Mouse (Mus musculus) olfactory bulb, adult 2 months (tissue): ENCODE data around the gene Zbp1. TPM values are rescaled to one million over a fixed set of nuclear protein-coding genes. Genes with fewer than 3 reads are reported as not detected.

Experiments
- H3K27ac ChIP-seq: fragments of 200-500 bp; 2 replicates; pipeline ENCODE4 v1.5.1; 2012; ENCODE audit warnings: low read depth, low read length; ENCODE audit not compliant: insufficient read depth
- H3K4me1 ChIP-seq: fragments of 200-500 bp; 2 replicates; pipeline ENCODE4 v1.6.1; 2012; ENCODE audit warnings: low read length; ENCODE audit not compliant: control insufficient read depth, insufficient read depth
- H3K4me3 ChIP-seq: fragments of 200-500 bp; 2 replicates; pipeline ENCODE4 v1.5.1; 2012; ENCODE audit warnings: mild to moderate bottlenecking, low read depth, low read length, moderate library complexity; ENCODE audit not compliant: insufficient read depth
- CTCF ChIP-seq: fragments of 200-500 bp; IDR thresholded peaks from 2 replicates; pipeline ENCODE4 v1.5.1; 2012; ENCODE audit warnings: low read depth, mild to moderate bottlenecking, low read length, moderate library complexity; ENCODE audit not compliant: insufficient read depth
- POLR2A ChIP-seq: fragments of 200-500 bp; IDR thresholded peaks from 2 replicates; pipeline ENCODE4 v1.6.1; 2012; ENCODE audit warnings: mild to moderate bottlenecking, low read depth, low read length, moderate library complexity; ENCODE audit not compliant: insufficient read depth
- WGBS: fragments of 180-500 bp; shearing (Covaris S2); methylation state at CpG from one replicate; pipeline ENCODE4 v1.1.7; 2018; 5-methylcytosine and 5-hydroxymethylcytosine counted together
- polyA plus RNA-seq: library from polyadenylated mRNA; stranded (reverse); fragments of >200 nt; gene quantifications from 2 replicates; pipeline ENCODE4 v1.2.4, GENCODE M21; 2012; ENCODE audit warnings: low replicate concordance; ENCODE audit not compliant: missing spikeins, insufficient read depth, insufficient read length

Gene Zbp1
- polyA plus RNA-seq, 1 experiment: not detected

DNA sequence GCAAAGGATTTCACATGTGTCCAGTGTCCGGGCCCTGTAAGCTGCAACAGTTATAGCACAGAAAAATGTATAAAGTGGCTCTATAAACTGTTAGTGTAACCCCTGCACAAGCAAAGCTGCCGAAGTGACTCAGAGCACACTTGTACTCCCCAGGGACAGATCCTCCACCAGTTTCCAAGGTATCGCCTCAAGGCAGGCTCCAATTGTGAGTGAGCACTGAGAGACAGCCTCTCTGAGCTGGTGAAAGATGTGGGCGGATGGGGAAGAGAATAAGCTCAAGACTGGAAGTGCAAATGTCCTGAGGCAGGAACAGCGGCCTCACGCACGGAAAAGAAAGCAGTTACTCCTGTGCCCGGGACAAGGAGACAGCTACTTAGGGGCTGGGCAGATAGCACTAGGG, 31.2 kb upstream of the Zbp1 start:
- Histone ChIP-seq H3K4me1 (peaks cover 79% of the 10 kb centered on the region), H3K4me3 (no peak overlapping the region), H3K27ac (no peak overlapping the region; the same call in 1 of the 2 replicates)
- WGBS: 70% methylated on average over 8 of the region's 8 CpGs
- TF ChIP-seq CTCF: no peak
- TF ChIP-seq POLR2A: no peak

DNA sequence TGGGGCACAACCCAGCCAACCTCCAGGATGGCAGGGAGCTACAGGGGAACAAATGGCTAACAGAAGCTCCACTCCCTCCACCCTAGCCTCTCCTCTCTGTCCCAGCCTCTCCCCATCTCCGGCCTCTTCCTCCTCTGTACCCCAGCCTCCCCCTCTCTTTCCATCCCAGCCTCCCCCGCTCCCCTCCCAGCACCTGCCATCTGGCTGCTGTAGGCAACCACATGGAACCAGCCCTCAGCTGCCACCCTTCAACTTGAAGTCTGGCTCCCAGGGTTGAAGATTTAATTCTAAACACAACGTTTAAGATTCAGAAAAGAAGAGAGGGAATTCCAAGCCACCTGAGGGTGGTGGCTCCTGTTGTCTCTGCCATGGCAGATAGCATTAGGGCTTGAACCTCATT, 30.7 kb upstream of the Zbp1 start:
- H3K4me3 ChIP-seq: no peak overlapping the region
- peaks cover 73% of the 10 kb centered on the region for H3K4me1 ChIP-seq
- no peak overlapping the region; the same call in 1 of the 2 replicates for H3K27ac ChIP-seq
- TF ChIP-seq POLR2A (no peak), CTCF (no peak)
- WGBS: 34% methylated on average over 3 of the region's 3 CpGs

DNA sequence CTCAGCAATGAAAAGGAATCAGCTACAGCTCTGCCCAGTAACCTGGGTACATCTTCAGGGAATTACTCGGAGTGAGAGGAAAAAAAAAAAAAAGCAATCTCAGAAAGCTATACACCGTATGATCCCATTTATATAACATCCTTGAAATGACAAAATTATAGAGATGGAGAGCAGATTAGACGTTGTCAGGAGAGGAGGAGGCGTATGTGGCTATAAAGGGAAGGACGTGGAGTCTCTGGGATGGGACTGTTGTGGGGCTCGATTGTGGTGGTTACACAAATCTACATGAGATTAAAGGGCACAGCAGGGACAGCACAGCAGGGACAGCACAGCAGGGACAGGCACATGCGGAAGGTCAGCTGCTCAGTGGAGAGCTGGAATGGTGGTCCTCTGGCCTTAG, 30.1 kb upstream of the Zbp1 start:
- 50% methylated on average over 7 of the region's 7 CpGs for WGBS
- no peak overlapping the region for H3K4me3 ChIP-seq
- H3K27ac ChIP-seq: no peak overlapping the region
- TF ChIP-seq CTCF (no peak), POLR2A (no peak)
- H3K4me1 ChIP-seq: peaks cover 71% of the 10 kb centered on the region

DNA sequence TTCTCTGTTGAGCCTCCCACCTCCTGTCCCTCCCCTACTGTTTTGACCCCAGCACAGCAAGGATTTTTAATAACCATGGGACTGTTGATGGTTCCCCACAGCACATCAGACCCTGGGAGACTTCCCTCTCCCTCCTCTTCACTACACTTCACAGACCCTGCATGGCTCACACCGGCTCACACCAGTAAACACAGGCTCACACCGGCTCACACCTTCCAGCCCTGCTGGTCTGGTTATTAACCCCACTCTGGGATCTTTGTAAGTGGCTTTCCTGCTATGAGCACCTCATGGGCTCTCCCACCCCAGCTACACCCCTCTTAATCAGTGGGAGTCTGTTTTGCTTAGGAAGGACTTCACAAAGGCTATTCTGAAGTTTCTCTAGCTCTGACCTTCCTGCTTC, 29.2 kb upstream of the Zbp1 start:
- TF ChIP-seq CTCF: no peak
- no peak for TF ChIP-seq POLR2A
- WGBS: 59% methylated on average over 2 of the region's 2 CpGs
- Histone ChIP-seq H3K27ac (no peak overlapping the region), H3K4me1 (peaks cover 70% of the 10 kb centered on the region), H3K4me3 (no peak overlapping the region)

- H3K4me1 ChIP-seq: peaks cover 66% of the 10 kb centered on the region
- TF ChIP-seq CTCF: no peak
- TF ChIP-seq POLR2A: no peak
- 64% methylated on average over 2 of the region's 2 CpGs for WGBS
These were observed 28.5 kb upstream of the Zbp1 start for GRCm38 (mm10) chr2:173247197-173247596.

DNA sequence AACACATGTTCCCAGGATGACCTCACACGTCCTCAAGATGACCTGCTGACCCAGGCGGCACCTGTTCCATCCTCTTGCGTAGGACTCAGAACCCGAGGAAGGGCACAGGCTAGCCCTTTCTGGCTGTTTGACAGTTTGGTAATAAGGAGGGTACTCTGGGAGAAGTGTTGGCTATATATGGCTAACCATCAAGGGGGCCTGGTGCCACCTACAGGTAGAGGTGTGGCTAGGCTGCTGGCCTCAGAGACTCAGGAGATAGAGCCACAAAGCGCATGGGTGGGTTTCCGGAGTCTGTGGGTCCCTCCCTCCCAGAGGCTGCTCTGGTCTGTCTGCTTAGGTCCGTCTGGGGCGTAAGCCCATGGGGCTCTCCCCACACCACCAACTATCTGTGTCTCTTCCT, 28.0 kb upstream of the Zbp1 start:
- TF ChIP-seq POLR2A: no peak
- TF ChIP-seq CTCF: no peak
- H3K4me3 ChIP-seq: no peak overlapping the region
- no peak overlapping the region for H3K27ac ChIP-seq
- peaks cover 63% of the 10 kb centered on the region for H3K4me1 ChIP-seq
- WGBS: 86% methylated on average over 8 of the region's 8 CpGs

More at GRCm38 (mm10) chr2:173247197-173247596, 28.5 kb upstream of the Zbp1 start:
- H3K27ac ChIP-seq: no peak overlapping the region
- H3K4me3 ChIP-seq: no peak overlapping the region

GRCm38 (mm10) chr2:173245258-173245657, 26.5 kb upstream of the Zbp1 start:
- H3K4me3 ChIP-seq: no peak overlapping the region
- H3K27ac ChIP-seq: no peak overlapping the region
- WGBS: 82% methylated on average over 20 of the region's 20 CpGs
- H3K4me1 ChIP-seq: peaks cover 54% of the 10 kb centered on the region
- no peak for TF ChIP-seq CTCF
- no peak for TF ChIP-seq POLR2A

DNA sequence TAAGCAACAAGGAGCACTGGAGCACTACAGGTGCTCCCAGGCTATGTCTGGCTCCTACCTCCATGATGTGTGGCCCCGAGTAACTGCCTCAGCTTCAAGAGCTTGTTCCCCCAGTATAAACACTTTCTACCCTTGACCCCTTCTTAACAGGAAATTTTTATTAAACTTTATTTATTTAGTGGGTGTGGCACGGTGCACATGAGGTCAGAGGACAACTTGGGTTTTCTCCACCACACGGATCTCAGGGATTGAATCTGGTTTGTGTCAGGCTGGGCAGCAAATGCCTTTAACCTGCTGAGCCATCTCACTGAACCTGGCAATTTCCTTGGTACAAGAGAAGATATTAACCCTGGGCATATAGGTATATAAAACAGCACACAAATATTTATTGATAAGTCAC, 25.4 kb upstream of the Zbp1 start:
- peaks cover 46% of the 10 kb centered on the region for H3K4me1 ChIP-seq
- WGBS: 88% methylated on average over 3 of the region's 3 CpGs
- no peak overlapping the region for H3K4me3 ChIP-seq
- no peak overlapping the region for H3K27ac ChIP-seq
- TF ChIP-seq CTCF: no peak
- no peak for TF ChIP-seq POLR2A

- Histone ChIP-seq H3K4me1 (peaks cover 48% of the 10 kb centered on the region), H3K4me3 (no peak overlapping the region), H3K27ac (no peak overlapping the region)
- WGBS: 79% methylated on average over 9 of the region's 9 CpGs
- no peak for TF ChIP-seq POLR2A
These were observed 24.9 kb upstream of the Zbp1 start for GRCm38 (mm10) chr2:173243616-173244015.

- Histone ChIP-seq H3K4me1 (peaks cover 49% of the 10 kb centered on the region), H3K4me3 (no peak overlapping the region), H3K27ac (no peak overlapping the region)
- no peak for TF ChIP-seq CTCF
- no peak for TF ChIP-seq POLR2A
- 62% methylated on average over 12 of the region's 12 CpGs for WGBS
These were observed 24.2 kb upstream of the Zbp1 start for GRCm38 (mm10) chr2:173242874-173243273.

DNA sequence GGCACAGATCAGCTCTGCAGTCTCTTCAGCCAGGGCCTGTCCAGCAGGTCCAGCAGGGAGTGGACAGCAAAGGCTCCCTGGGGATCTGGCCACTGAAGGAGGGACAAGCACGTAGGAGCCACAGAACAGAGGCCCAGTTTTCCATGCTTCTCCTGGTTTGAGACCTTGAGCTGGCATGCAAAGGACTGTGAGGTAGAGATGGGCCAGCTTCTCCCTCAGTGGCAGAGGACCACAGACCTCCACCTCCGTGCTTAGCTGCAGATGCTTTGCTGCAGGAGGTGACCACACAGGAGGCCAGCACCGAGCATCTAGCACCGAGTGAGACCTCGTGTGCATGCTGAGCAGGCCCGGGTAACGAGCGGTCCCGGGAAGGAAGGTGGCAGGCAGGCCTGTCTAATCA, 22.0 kb upstream of the Zbp1 start:
- no peak for TF ChIP-seq CTCF
- TF ChIP-seq POLR2A: no peak
- H3K4me1 ChIP-seq: peaks cover 52% of the 10 kb centered on the region
- 77% methylated on average over 9 of the region's 9 CpGs for WGBS
- H3K4me3 ChIP-seq: no peak overlapping the region
- H3K27ac ChIP-seq: no peak overlapping the region
